ENCODE assay signal across 8 mouse cellular contexts in the genomic region with DNA sequence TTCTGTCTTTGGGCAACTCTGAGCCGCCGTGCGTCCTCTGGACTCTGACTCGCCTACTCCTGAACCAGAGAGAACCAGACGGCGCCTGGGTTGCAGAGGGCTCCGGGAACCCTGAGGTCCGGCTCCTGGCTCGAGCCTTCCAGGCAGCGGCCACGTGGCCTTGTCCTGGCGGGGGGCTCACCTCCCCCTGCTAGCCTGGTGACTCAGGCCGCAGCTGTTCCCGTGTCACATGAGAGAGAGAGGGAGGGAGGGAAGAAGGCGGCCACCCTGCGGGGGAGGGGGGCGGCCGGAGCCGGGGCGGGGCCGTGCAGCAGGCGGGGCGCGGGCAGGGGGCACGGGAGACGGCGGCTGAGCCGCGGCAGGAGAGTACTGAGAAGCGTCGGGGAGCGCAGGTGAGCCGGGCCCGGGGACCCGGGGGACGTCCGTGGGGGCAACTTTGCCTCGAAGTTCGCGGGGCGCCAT. TPM values are rescaled to one million over a fixed set of nuclear protein-coding genes. Genes with fewer than 3 reads are reported as not detected.
DNase-seq lines count a peak whose midpoint lies in the region; ATAC-seq and TF ChIP-seq lines count a peak whose summit lies in the region.

No protein-coding gene starts in this region.

- H3K27me3 ChIP-seq in C2C12 (ENCODE audit: control insufficient read depth, insufficient read depth, insufficient read length), result no peaks in the 10 kb centered on the region
- H3K27me3 ChIP-seq in forebrain, embryonic 13.5 days, result peaks cover 5% of the 10 kb centered on the region; the same call in 1 of the 2 replicates
- no peaks in the 10 kb centered on the region for H3K27me3 ChIP-seq in heart, postnatal 0 days (ENCODE audit: control insufficient read depth, insufficient read depth, low read length)
- H3K27me3 ChIP-seq in liver, postnatal 0 days (ENCODE audit: insufficient read depth, low read length), result peaks cover 3% of the 10 kb centered on the region
- H3K27me3 ChIP-seq in neural tube, embryonic 14.5 days (ENCODE audit: control insufficient read depth, insufficient read depth, low read length), result no peaks in the 10 kb centered on the region; the same call in 1 of the 2 replicates

- H3K9ac ChIP-seq in forebrain, embryonic 13.5 days, result peak overlapping the region; percentile 82
- peak overlapping the region; percentile 96 for H3K9ac ChIP-seq in heart, postnatal 0 days (replicated peaks; ENCODE audit: low read depth, low read length)
- H3K9ac ChIP-seq in liver, postnatal 0 days (replicated peaks), result peak overlapping the region; percentile 79
- H3K9ac ChIP-seq in neural tube, embryonic 14.5 days (replicated peaks; ENCODE audit: low read depth, low read length), result peak overlapping the region; percentile 81

- ATAC-seq in forebrain, embryonic 13.5 days, result peak; percentile 63
- ATAC-seq in heart, postnatal 0 days (ENCODE audit: insufficient read depth, low read depth), result peak; percentile 89
- ATAC-seq in liver, postnatal 0 days, result peak; percentile 83
- ATAC-seq in neural tube, embryonic 14.5 days (ENCODE audit: low read depth), result peak; percentile 56

- no peak for TF ChIP-seq CTCF in C2C12 (IDR thresholded peaks at IDR 0.05; ENCODE audit: control insufficient read depth, insufficient read depth, insufficient read length)
- no peak for TF ChIP-seq CTCF in brain, embryonic 14.5 days (IDR thresholded peaks at IDR 0.05; ENCODE audit: borderline replicate concordance, extremely low read depth, insufficient read depth, insufficient read length)
- TF ChIP-seq CTCF in heart, postnatal 0 days (IDR thresholded peaks at IDR 0.05; ENCODE audit: low read depth), result no peak
- TF ChIP-seq CTCF in liver, postnatal 0 days (IDR thresholded peaks at IDR 0.05; ENCODE audit: low read depth), result no peak

- WGBS in forebrain, embryonic 13.5 days, result under 1% methylated on average over 29 of the region's 41 CpGs
- under 1% methylated on average over 29 of the region's 41 CpGs for WGBS in heart, postnatal 0 days
- 1% methylated on average over 35 of the region's 41 CpGs for WGBS in liver, postnatal 0 days (ENCODE audit: insufficient replicate concordance)
- under 1% methylated on average over 28 of the region's 41 CpGs for WGBS in neural tube, embryonic 14.5 days

- peaks cover 34% of the 10 kb centered on the region for H3K36me3 ChIP-seq in C2C12 (ENCODE audit: control insufficient read depth, insufficient read depth)
- H3K36me3 ChIP-seq in forebrain, embryonic 13.5 days (ENCODE audit: poor library complexity, severe bottlenecking), result peaks cover 4% of the 10 kb centered on the region; the same call in 1 of the 2 replicates
- H3K36me3 ChIP-seq in heart, postnatal 0 days (replicated peaks; ENCODE audit: control insufficient read depth, insufficient read depth, low read length), result peaks cover 10% of the 10 kb centered on the region; the same call in 1 of the 2 replicates
- H3K36me3 ChIP-seq in liver, postnatal 0 days (replicated peaks; ENCODE audit: insufficient read depth, low read length), result 0 out of 2 replicates have a peak, but pooled peaks cover 10% of the 10 kb centered on the region
- H3K36me3 ChIP-seq in neural tube, embryonic 14.5 days (ENCODE audit: control insufficient read depth, insufficient read depth, low read length), result no peaks in the 10 kb centered on the region

- H3K4me3 ChIP-seq in C2C12 (ENCODE audit: insufficient read depth, poor library complexity, severe bottlenecking), result peak overlapping the region; percentile 96
- peak overlapping the region; percentile 74 for H3K4me3 ChIP-seq in forebrain, embryonic 13.5 days
- H3K4me3 ChIP-seq in heart, postnatal 0 days (ENCODE audit: low read depth, low read length), result peak overlapping the region; percentile 97
- H3K4me3 ChIP-seq in liver, postnatal 0 days (ENCODE audit: low read depth, low read length), result peak overlapping the region; percentile 71
- H3K4me3 ChIP-seq in neural tube, embryonic 14.5 days (ENCODE audit: low read depth, low read length), result peak overlapping the region; percentile 67

- peak overlapping the region; percentile 83 for H3K4me2 ChIP-seq in forebrain, embryonic 13.5 days
- peak overlapping the region; percentile 83 for H3K4me2 ChIP-seq in heart, postnatal 0 days (ENCODE audit: low read depth, low read length)
- H3K4me2 ChIP-seq in liver, postnatal 0 days (ENCODE audit: low read depth, low read length), result peak overlapping the region; percentile 68
- peak overlapping the region; percentile 75 for H3K4me2 ChIP-seq in neural tube, embryonic 14.5 days (ENCODE audit: low read depth, low read length)

- H3K9me3 ChIP-seq in forebrain, embryonic 13.5 days (replicated peaks), result no peaks in the 10 kb centered on the region
- no peaks in the 10 kb centered on the region for H3K9me3 ChIP-seq in heart, postnatal 0 days (replicated peaks; ENCODE audit: control insufficient read depth, low read length)
- H3K9me3 ChIP-seq in liver, postnatal 0 days (ENCODE audit: low read length), result no peaks in the 10 kb centered on the region
- no peaks in the 10 kb centered on the region for H3K9me3 ChIP-seq in neural tube, embryonic 14.5 days (ENCODE audit: control insufficient read depth, low read length)

- peak; percentile 66 for TF ChIP-seq EP300 in heart, postnatal 0 days (IDR thresholded peaks at IDR 0.05; ENCODE audit: low read depth)
- TF ChIP-seq EP300 in liver, postnatal 0 days (IDR thresholded peaks at IDR 0.05; ENCODE audit: low read depth), result no peak

- DNase-seq in brain, embryonic 14.5 days (ENCODE audit: low read depth), result peak; percentile 88
- DNase-seq in heart, postnatal 0 days (ENCODE audit: low spot score), result peak; percentile 94
- peak; percentile 94 to 95 for DNase-seq in kidney, postnatal 36 days
- DNase-seq in liver, postnatal 0 days, result peak; percentile 82
- peak; percentile 83 for DNase-seq in urinary bladder, postnatal 25 days (ENCODE audit: low spot score)

- 0 out of 2 replicates have a peak overlapping the region, but pooled peaks have one; percentile 19 for H3K27ac ChIP-seq in forebrain, embryonic 13.5 days
- H3K27ac ChIP-seq in heart, postnatal 0 days (ENCODE audit: low read depth), result peak overlapping the region; percentile 96
- peak overlapping the region; percentile 73 for H3K27ac ChIP-seq in liver, postnatal 0 days (ENCODE audit: low read depth)
- peak overlapping the region; percentile 48; the same call in 1 of the 2 replicates for H3K27ac ChIP-seq in neural tube, embryonic 14.5 days (ENCODE audit: low read depth, low read length)

- TF ChIP-seq POLR2A in brain, embryonic 14.5 days (IDR thresholded peaks at IDR 0.05; ENCODE audit: borderline replicate concordance, extremely low read depth, insufficient read depth, insufficient read length, poor library complexity, severe bottlenecking), result 0 out of 2 replicates have a peak, but pooled peaks have one; percentile 33

- H3K4me1 ChIP-seq in forebrain, embryonic 13.5 days, result peaks cover 16% of the 10 kb centered on the region
- peaks cover 6% of the 10 kb centered on the region for H3K4me1 ChIP-seq in heart, postnatal 0 days (ENCODE audit: control insufficient read depth, insufficient read depth)
- peaks cover 2% of the 10 kb centered on the region; the same call in 1 of the 2 replicates for H3K4me1 ChIP-seq in liver, postnatal 0 days (ENCODE audit: insufficient read depth)
- H3K4me1 ChIP-seq in neural tube, embryonic 14.5 days (ENCODE audit: control insufficient read depth, insufficient read depth, low read length), result no peaks in the 10 kb centered on the region

- peak overlapping the region; percentile 99 for H3ac ChIP-seq in C2C12 (ENCODE audit: control insufficient read depth, insufficient read length, low read depth)

- peaks cover 57% of the 10 kb centered on the region for H3K79me2 ChIP-seq in C2C12 (ENCODE audit: control insufficient read depth, insufficient read depth)

- peaks cover 47% of the 10 kb centered on the region for H3K79me3 ChIP-seq in C2C12 (ENCODE audit: low read depth)

RNA-seq across cellular contexts. Expression of gene Cd63, which starts 8.8 kb away (rescaled TPM):
- polyA plus RNA-seq in C2C12 (2012; fragmentation: generic; extraction: Trizol), result 2,043 TPM
- polyA plus RNA-seq in brain, embryonic 14.5 days (2012; rRNA removed), result 59.6 and 74.0 TPM in 2 replicates
- polyA plus RNA-seq in forebrain, embryonic 13.5 days (2015; fragmentation: Nextera tagmentation; extraction: Ambion mirVana), result 127 and 130 TPM in 2 replicates
- 32.9 and 72.6 TPM in 2 replicates for total RNA-seq in heart, postnatal 0 days (2014; rRNA removed; ENCODE audit: low replicate concordance)
- 381 and 398 TPM in 2 replicates for polyA plus RNA-seq in heart, postnatal 0 days (2015; fragmentation: Nextera tagmentation; extraction: Ambion mirVana)
- 271 and 296 TPM in 2 replicates for polyA plus RNA-seq in liver, postnatal 0 days (2015; fragmentation: Nextera tagmentation; extraction: Ambion mirVana)
- 146 and 210 TPM in 2 replicates for polyA plus RNA-seq in neural tube, embryonic 14.5 days (2014; fragmentation: Nextera tagmentation; extraction: Ambion mirVana)

RNA-seq across cellular contexts. Expression of gene Rdh5, which starts 13.1 kb away (rescaled TPM):
- 12.6 TPM for polyA plus RNA-seq in C2C12 (2012; fragmentation: generic; extraction: Trizol)
- polyA plus RNA-seq in brain, embryonic 14.5 days (2012; rRNA removed), result 21.7 and 23.6 TPM in 2 replicates
- polyA plus RNA-seq in forebrain, embryonic 13.5 days (2015; fragmentation: Nextera tagmentation; extraction: Ambion mirVana), result 10.7 and 16.0 TPM in 2 replicates
- 7.6 and 14.3 TPM in 2 replicates for total RNA-seq in heart, postnatal 0 days (2014; rRNA removed; ENCODE audit: low replicate concordance)
- 9.3 and 11.1 TPM in 2 replicates for polyA plus RNA-seq in heart, postnatal 0 days (2015; fragmentation: Nextera tagmentation; extraction: Ambion mirVana)
- 54.5 and 63.1 TPM in 2 replicates for polyA plus RNA-seq in liver, postnatal 0 days (2015; fragmentation: Nextera tagmentation; extraction: Ambion mirVana)
- polyA plus RNA-seq in neural tube, embryonic 14.5 days (2014; fragmentation: Nextera tagmentation; extraction: Ambion mirVana), result 18.4 and 19.7 TPM in 2 replicates

RNA-seq across cellular contexts. Expression of gene Bloc1s1, which starts 14.2 kb away (rescaled TPM):
- 204 TPM for polyA plus RNA-seq in C2C12 (2012; fragmentation: generic; extraction: Trizol)
- polyA plus RNA-seq in brain, embryonic 14.5 days (2012; rRNA removed), result 269 and 298 TPM in 2 replicates
- 241 and 243 TPM in 2 replicates for polyA plus RNA-seq in forebrain, embryonic 13.5 days (2015; fragmentation: Nextera tagmentation; extraction: Ambion mirVana)
- 121 and 130 TPM in 2 replicates for total RNA-seq in heart, postnatal 0 days (2014; rRNA removed; ENCODE audit: low replicate concordance)
- 292 and 295 TPM in 2 replicates for polyA plus RNA-seq in heart, postnatal 0 days (2015; fragmentation: Nextera tagmentation; extraction: Ambion mirVana)
- polyA plus RNA-seq in liver, postnatal 0 days (2015; fragmentation: Nextera tagmentation; extraction: Ambion mirVana), result 128 and 130 TPM in 2 replicates
- polyA plus RNA-seq in neural tube, embryonic 14.5 days (2014; fragmentation: Nextera tagmentation; extraction: Ambion mirVana), result 258 and 280 TPM in 2 replicates

RNA-seq across cellular contexts. Expression of gene Gdf11, which starts 18.1 kb away (rescaled TPM):
- polyA plus RNA-seq in C2C12 (2012; fragmentation: generic; extraction: Trizol), result 17.0 TPM
- 10.1 and 17.4 TPM in 2 replicates for polyA plus RNA-seq in brain, embryonic 14.5 days (2012; rRNA removed)
- polyA plus RNA-seq in forebrain, embryonic 13.5 days (2015; fragmentation: Nextera tagmentation; extraction: Ambion mirVana), result 8.9 and 9.0 TPM in 2 replicates
- total RNA-seq in heart, postnatal 0 days (2014; rRNA removed; ENCODE audit: low replicate concordance), result 1.6 and 6.7 TPM in 2 replicates
- polyA plus RNA-seq in heart, postnatal 0 days (2015; fragmentation: Nextera tagmentation; extraction: Ambion mirVana), result 1.5 and 1.7 TPM in 2 replicates
- polyA plus RNA-seq in liver, postnatal 0 days (2015; fragmentation: Nextera tagmentation; extraction: Ambion mirVana), result 0.17 and 0.23 TPM in 2 replicates
- polyA plus RNA-seq in neural tube, embryonic 14.5 days (2014; fragmentation: Nextera tagmentation; extraction: Ambion mirVana), result 8.2 and 8.6 TPM in 2 replicates

RNA-seq across cellular contexts. Expression of gene Itga7, which starts 24.0 kb away (rescaled TPM):
- 100 TPM for polyA plus RNA-seq in C2C12 (2012; fragmentation: generic; extraction: Trizol)
- 5.8 and 7.1 TPM in 2 replicates for polyA plus RNA-seq in brain, embryonic 14.5 days (2012; rRNA removed)
- 0.63 and 0.83 TPM in 2 replicates for polyA plus RNA-seq in forebrain, embryonic 13.5 days (2015; fragmentation: Nextera tagmentation; extraction: Ambion mirVana)
- total RNA-seq in heart, postnatal 0 days (2014; rRNA removed; ENCODE audit: low replicate concordance), result 22.3 and 41.4 TPM in 2 replicates
- 18.5 and 22.7 TPM in 2 replicates for polyA plus RNA-seq in heart, postnatal 0 days (2015; fragmentation: Nextera tagmentation; extraction: Ambion mirVana)
- polyA plus RNA-seq in liver, postnatal 0 days (2015; fragmentation: Nextera tagmentation; extraction: Ambion mirVana), result 0.66 and 0.70 TPM in 2 replicates
- 3.3 and 10.3 TPM in 2 replicates for polyA plus RNA-seq in neural tube, embryonic 14.5 days (2014; fragmentation: Nextera tagmentation; extraction: Ambion mirVana)

Comparison
In these comparisons a context has a peak if more than half of its experiments do, and no peak if none do; other contexts are left out.
1. Peak in every context shown above with its lines: DNase-seq, ATAC-seq, H3K4me3 ChIP-seq and H3K27ac ChIP-seq.
2. H3K27ac ChIP-seq: peak in every context shown above with its lines; median percentile 96 in heart, postnatal 0 days; 73 in liver, postnatal 0 days; 48 in neural tube, embryonic 14.5 days; 19 in forebrain, embryonic 13.5 days.